Mouse (Mus musculus): ENCODE measurements around the gene Fam171a2.

GRCm38 (mm10) chr11:102395250-102395649 lies 52.2 kb downstream of the Fam171a2 start:
- TF ChIP-seq CTCF (IDR thresholded peaks at IDR 0.05; ENCODE audit: insufficient read depth, low read length) (no peak), POLR2A (IDR thresholded peaks at IDR 0.05; ENCODE audit: borderline replicate concordance, extremely low read depth, low read depth, low read length) (no peak)
